Mouse (Mus musculus) hindbrain, embryonic 12.5 days (tissue): Measurements from ENCODE around the gene Cdk8. TPM values are rescaled to one million over a fixed set of nuclear protein-coding genes. Genes with fewer than 3 reads are reported as not detected.

Source experiments
- ATAC-seq: fragments of 200-750 bp; cut with Nextera tagmentation; 2 replicates; pipeline ENCODE4 v1.8.0; 2017; ENCODE audit warnings: moderate TSS enrichment; ENCODE audit not compliant: low FRiP score
- H3K27ac ChIP-seq: fragments of 300-500 bp; sonication (generic); 2 replicates; pipeline ENCODE4 v1.5.1; 2016; ENCODE audit warnings: mild to moderate bottlenecking
- H3K27me3 ChIP-seq: fragments of 300-500 bp; sonication (generic); 2 replicates; pipeline ENCODE4 v1.6.1; 2016; ENCODE audit warnings: mild to moderate bottlenecking
- H3K36me3 ChIP-seq: fragments of 300-500 bp; sonication (generic); 2 replicates; pipeline ENCODE4 v1.6.1; 2016; ENCODE audit warnings: mild to moderate bottlenecking
- H3K4me1 ChIP-seq: fragments of 300-500 bp; sonication (generic); 2 replicates; pipeline ENCODE4 v1.6.1; 2016
- H3K4me2 ChIP-seq: fragments of 300-500 bp; sonication (generic); replicated peaks from 2 replicates; pipeline ENCODE4 v1.6.1; 2016; ENCODE audit warnings: mild to moderate bottlenecking
- H3K4me3 ChIP-seq: fragments of 300-500 bp; sonication (generic); 2 replicates; pipeline ENCODE4 v1.5.1; 2016; ENCODE audit warnings: mild to moderate bottlenecking
- H3K9ac ChIP-seq: fragments of 300-500 bp; sonication (generic); 2 replicates; pipeline ENCODE4 v1.6.1; 2016; ENCODE audit warnings: mild to moderate bottlenecking, moderate library complexity
- H3K9me3 ChIP-seq: fragments of 300-500 bp; sonication (generic); replicated peaks from 2 replicates; pipeline ENCODE4 v1.6.1; 2016; ENCODE audit warnings: mild to moderate bottlenecking
- WGBS: fragments of 180-500 bp; shearing (Covaris S2); methylation state at CpG from one replicate; pipeline ENCODE4 v1.1.7; 2016; 5-methylcytosine and 5-hydroxymethylcytosine counted together
- polyA plus RNA-seq: library from polyadenylated mRNA; unstranded; fragments of >200 nt; fragmentation: Nextera tagmentation; extraction: Ambion mirVana; gene quantifications from 2 replicates; pipeline ENCODE4 v1.2.1, GENCODE M21; 2016

Cdk8 gene
- polyA plus RNA-seq, 1 experiment from 2014 or later, result 32.6 TPM

- no peaks in the 10 kb centered on the region for H3K4me1 ChIP-seq
- H3K4me2 ChIP-seq, result no peak overlapping the region
- no peaks in the 10 kb centered on the region for H3K36me3 ChIP-seq
- no peak for ATAC-seq
- no peak overlapping the region for H3K4me3 ChIP-seq
- WGBS, result 91% methylated on average over 12 of the region's 12 CpGs
- no peak overlapping the region for H3K27ac ChIP-seq
- no peaks in the 10 kb centered on the region for H3K9me3 ChIP-seq
- no peak overlapping the region for H3K9ac ChIP-seq
- no peaks in the 10 kb centered on the region for H3K27me3 ChIP-seq
These were observed 114.1 kb downstream of the Cdk8 start for GRCm38 (mm10) chr5:146344911-146345686.

- no peaks in the 10 kb centered on the region for H3K27me3 ChIP-seq
- H3K36me3 ChIP-seq, result no peaks in the 10 kb centered on the region
- H3K9me3 ChIP-seq, result no peaks in the 10 kb centered on the region
- H3K4me3 ChIP-seq, result no peak overlapping the region
- no peak for ATAC-seq
- H3K4me2 ChIP-seq, result no peak overlapping the region
- no peak overlapping the region for H3K27ac ChIP-seq
- no peaks in the 10 kb centered on the region for H3K4me1 ChIP-seq
- 90% methylated on average over 6 of the region's 6 CpGs for WGBS
- no peak overlapping the region for H3K9ac ChIP-seq
These were observed 116.1 kb downstream of the Cdk8 start for GRCm38 (mm10) chr5:146347081-146347480.

GRCm38 (mm10) chr5:146349183-146349582, 118.2 kb downstream of the Cdk8 start:
- Histone ChIP-seq H3K9me3 (no peaks in the 10 kb centered on the region), H3K27me3 (no peaks in the 10 kb centered on the region), H3K27ac (no peak overlapping the region), H3K9ac (no peak overlapping the region), H3K4me2 (no peak overlapping the region), H3K4me3 (no peak overlapping the region), H3K36me3 (no peaks in the 10 kb centered on the region), H3K4me1 (no peaks in the 10 kb centered on the region)
- no peak for ATAC-seq
- 85% methylated on average over 3 of the region's 3 CpGs for WGBS

- H3K9me3 ChIP-seq, result no peaks in the 10 kb centered on the region
- WGBS, result 83% methylated on average over 11 of the region's 11 CpGs
- no peak overlapping the region for H3K4me3 ChIP-seq
- H3K4me2 ChIP-seq, result no peak overlapping the region
- H3K27ac ChIP-seq, result no peak overlapping the region
- ATAC-seq, result no peak
- H3K27me3 ChIP-seq, result no peaks in the 10 kb centered on the region
- no peaks in the 10 kb centered on the region for H3K4me1 ChIP-seq
- H3K36me3 ChIP-seq, result no peaks in the 10 kb centered on the region
- no peak overlapping the region for H3K9ac ChIP-seq
These were observed 119.8 kb downstream of the Cdk8 start for GRCm38 (mm10) chr5:146350784-146351183.

- Histone ChIP-seq H3K27ac (no peak overlapping the region), H3K4me2 (no peak overlapping the region), H3K27me3 (no peaks in the 10 kb centered on the region), H3K9ac (no peak overlapping the region), H3K9me3 (no peaks in the 10 kb centered on the region), H3K4me3 (no peak overlapping the region), H3K4me1 (no peaks in the 10 kb centered on the region), H3K36me3 (no peaks in the 10 kb centered on the region)
- WGBS, result 84% methylated on average over 7 of the region's 7 CpGs
- ATAC-seq, result no peak
These were observed 121.0 kb downstream of the Cdk8 start for GRCm38 (mm10) chr5:146352006-146352405.

Other genes with a start within 250 kb of the Cdk8 start
- gene Cyp3a25, start 221.6 kb upstream of the Cdk8 start, polyA plus RNA-seq, result not detected in 2 replicates
- gene Cyp3a59, start 152.0 kb upstream of the Cdk8 start, polyA plus RNA-seq, result not detected in 2 replicates
- not detected in 2 replicates for gene Gm5565, start 70.7 kb upstream of the Cdk8 start, polyA plus RNA-seq
- gene Gm6309, start 60.5 kb upstream of the Cdk8 start, polyA plus RNA-seq, result not detected in 2 replicates
- gene 1700001J03Rik, start 45.9 kb upstream of the Cdk8 start, polyA plus RNA-seq, result not detected in 2 replicates
- 23.5 and 26.2 TPM in 2 replicates for gene Rnf6, start 9.7 kb upstream of the Cdk8 start, polyA plus RNA-seq
- 10.0 TPM in 2 replicates for gene Wasf3, start 153.8 kb downstream of the Cdk8 start, polyA plus RNA-seq